Mouse (Mus musculus): Measurements from ENCODE around the gene Klf15. TPM values are rescaled to one million over a fixed set of nuclear protein-coding genes. Genes with fewer than 3 reads are reported as not detected.

Gene Klf15
- polyA plus RNA-seq, 1 experiment from 2014 or later, result 13.9 TPM

DNA sequence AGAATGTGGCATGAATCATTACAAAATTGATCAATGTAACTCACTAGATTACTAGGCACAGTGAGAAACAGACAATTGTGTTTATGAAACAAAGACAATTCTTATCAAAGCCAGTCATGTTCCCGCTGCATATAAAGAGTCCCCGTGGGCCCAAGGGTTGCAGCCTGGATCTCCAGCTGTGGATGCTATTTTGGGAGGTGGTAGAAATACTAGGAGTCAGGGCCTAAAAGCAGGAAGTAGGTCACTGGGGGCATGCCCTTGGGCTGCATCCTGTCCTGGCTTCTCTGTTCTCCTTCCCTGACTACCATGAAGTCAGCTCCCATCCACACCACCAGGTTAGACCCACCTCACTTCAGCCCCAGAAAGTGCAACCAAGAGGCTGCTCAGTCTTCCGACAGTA, 33.8 kb downstream of the Klf15 start:
- ATAC-seq (ENCODE audit: low read depth), result no peak
- no peak overlapping the region for H3K4me2 ChIP-seq
- H3K27me3 ChIP-seq, result no peaks in the 10 kb centered on the region
- H3K36me3 ChIP-seq, result no peaks in the 10 kb centered on the region
- no peaks in the 10 kb centered on the region for H3K9me3 ChIP-seq
- 73% methylated on average over 3 of the region's 3 CpGs for WGBS
- H3K27ac ChIP-seq (replicated peaks), result peak overlapping the region; percentile 38; the same call in 1 of the 2 replicates
- peaks cover 24% of the 10 kb centered on the region for H3K4me1 ChIP-seq (replicated peaks)
- H3K4me3 ChIP-seq, result no peak overlapping the region
- H3K9ac ChIP-seq, result no peak overlapping the region

DNA sequence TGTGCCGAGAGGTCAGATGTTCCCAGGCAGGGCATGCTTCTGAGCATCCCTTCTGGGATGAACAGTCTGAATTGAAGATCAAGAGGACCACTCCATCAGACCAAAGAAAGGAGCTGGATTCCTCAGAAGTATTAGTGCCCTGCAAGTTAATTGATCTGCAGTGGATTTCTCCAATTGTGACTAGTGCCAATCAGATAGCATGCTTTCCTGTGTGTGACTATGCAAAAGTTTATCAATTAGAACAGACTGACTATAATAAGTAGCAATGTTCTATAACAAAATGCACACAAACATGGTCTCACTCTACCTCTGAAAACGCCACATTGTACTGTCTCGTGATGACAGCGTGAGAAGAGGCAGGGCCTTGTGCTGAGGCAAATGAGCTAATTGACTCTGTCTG, 37.1 kb downstream of the Klf15 start:
- H3K4me2 ChIP-seq, result no peak overlapping the region
- no peak for ATAC-seq (ENCODE audit: low read depth)
- 75% methylated on average over 4 of the region's 4 CpGs for WGBS
- no peak overlapping the region for H3K4me3 ChIP-seq
- H3K9me3 ChIP-seq, result no peaks in the 10 kb centered on the region
- H3K27me3 ChIP-seq, result no peaks in the 10 kb centered on the region
- no peaks in the 10 kb centered on the region for H3K36me3 ChIP-seq
- no peak overlapping the region for H3K9ac ChIP-seq
- peaks cover 22% of the 10 kb centered on the region for H3K4me1 ChIP-seq (replicated peaks)
- H3K27ac ChIP-seq (replicated peaks), result no peak overlapping the region

DNA sequence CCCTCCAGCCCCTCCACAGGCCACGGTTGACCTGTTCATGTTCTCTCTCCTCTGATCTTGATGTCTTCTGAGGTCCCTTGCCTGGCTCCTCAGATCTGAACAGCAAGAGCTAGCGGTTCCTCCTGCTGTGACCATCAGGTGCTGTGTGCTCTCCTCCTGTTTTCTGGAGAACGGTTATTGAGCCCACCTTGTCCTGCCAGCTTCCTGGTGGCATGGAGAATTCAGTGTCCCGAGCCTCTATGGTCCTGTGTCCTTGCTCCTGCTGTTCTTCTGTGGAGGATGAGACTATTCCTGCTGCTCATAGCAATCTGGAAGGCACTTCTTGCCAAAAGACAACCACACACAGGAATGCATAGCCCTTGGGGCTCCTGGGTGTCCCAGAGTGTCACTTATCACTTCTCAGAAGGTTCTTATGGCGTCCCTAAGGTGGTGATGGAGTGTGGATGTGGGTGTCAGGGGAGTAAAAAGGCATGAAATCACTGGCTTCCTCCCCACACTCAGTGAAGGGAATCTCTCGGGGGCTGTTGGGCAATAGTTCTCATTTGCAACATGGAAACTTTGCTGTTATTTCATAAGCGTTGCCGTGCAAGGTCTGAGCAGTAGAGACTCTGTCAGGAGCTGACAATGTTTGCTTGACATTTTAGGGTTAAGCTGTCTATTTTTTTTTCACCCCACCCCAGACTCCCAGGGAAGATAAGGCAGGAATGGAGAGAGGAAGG, 39.0 kb downstream of the Klf15 start:
- Histone ChIP-seq H3K36me3 (no peaks in the 10 kb centered on the region), H3K27me3 (no peaks in the 10 kb centered on the region), H3K4me2 (no peak overlapping the region), H3K27ac (replicated peaks) (no peak overlapping the region), H3K4me1 (replicated peaks) (0 out of 2 replicates have a peak, but pooled peaks cover 9% of the 10 kb centered on the region), H3K4me3 (no peak overlapping the region), H3K9ac (no peak overlapping the region), H3K9me3 (no peaks in the 10 kb centered on the region)
- ATAC-seq (ENCODE audit: low read depth), result no peak
- WGBS, result 83% methylated on average over 8 of the region's 8 CpGs

DNA sequence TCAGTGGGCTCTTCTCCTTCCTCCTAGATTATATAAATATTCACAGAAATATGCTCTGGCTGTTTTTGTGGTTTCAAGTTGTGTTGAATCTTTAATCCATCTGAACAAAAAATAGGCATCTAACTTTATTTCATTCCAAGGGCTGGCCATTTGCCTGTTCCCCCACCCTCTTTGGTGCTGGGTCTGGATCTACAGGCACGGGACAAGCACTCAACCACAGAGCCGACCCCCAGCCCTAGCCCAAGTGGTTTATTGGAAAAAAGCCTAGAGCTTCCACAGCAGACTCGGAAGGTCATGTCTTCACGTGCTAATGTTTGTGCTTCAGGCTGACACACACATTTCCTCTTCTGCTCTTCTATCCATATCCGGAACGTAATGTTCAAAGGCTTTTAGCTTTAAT, 43.5 kb downstream of the Klf15 start:
- Histone ChIP-seq H3K36me3 (no peaks in the 10 kb centered on the region), H3K4me2 (no peak overlapping the region), H3K9me3 (no peaks in the 10 kb centered on the region), H3K4me3 (no peak overlapping the region), H3K27me3 (no peaks in the 10 kb centered on the region), H3K27ac (replicated peaks) (peak overlapping the region; percentile 73), H3K4me1 (replicated peaks) (peaks cover 30% of the 10 kb centered on the region), H3K9ac (no peak overlapping the region)
- 73% methylated on average over 6 of the region's 6 CpGs for WGBS
- ATAC-seq (ENCODE audit: low read depth), result no peak

DNA sequence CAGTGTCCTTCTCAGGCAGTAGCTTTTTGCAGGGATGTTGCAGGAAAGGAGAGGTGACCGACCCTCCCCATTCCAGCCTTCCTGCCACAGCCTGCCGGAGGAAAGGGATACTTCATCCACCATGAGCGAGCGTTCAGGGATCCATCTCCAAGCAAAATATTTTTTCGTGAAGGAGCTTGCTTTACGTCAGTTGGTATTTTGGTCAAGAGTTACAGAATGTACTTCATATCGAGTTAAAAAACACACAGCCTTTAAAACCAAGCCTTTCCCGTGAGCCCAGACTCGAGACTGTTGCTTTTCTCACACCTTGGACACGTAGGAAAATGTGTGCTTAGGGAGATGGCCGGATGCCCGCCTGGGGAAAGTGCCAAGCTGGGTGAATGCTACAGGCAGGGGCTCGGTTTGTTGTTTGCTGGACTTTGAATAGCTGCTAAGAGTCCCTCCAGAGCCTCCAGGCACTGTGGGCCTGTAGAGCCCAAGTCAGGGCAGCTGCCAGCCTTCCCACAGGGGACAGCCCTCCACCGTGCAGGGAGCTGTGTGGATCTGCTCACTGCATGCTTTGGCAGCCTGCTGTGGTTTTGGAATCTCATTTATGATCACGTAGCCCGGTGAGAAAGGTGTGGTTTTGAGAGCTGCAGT, 44.4 kb downstream of the Klf15 start:
- Histone ChIP-seq H3K27ac (replicated peaks) (peak overlapping the region; percentile 73), H3K4me3 (no peak overlapping the region), H3K9me3 (no peaks in the 10 kb centered on the region), H3K36me3 (no peaks in the 10 kb centered on the region), H3K27me3 (no peaks in the 10 kb centered on the region), H3K9ac (no peak overlapping the region), H3K4me1 (replicated peaks) (peaks cover 30% of the 10 kb centered on the region), H3K4me2 (no peak overlapping the region)
- peak; percentile 84 for ATAC-seq (ENCODE audit: low read depth)
- WGBS, result 65% methylated on average over 16 of the region's 16 CpGs

DNA sequence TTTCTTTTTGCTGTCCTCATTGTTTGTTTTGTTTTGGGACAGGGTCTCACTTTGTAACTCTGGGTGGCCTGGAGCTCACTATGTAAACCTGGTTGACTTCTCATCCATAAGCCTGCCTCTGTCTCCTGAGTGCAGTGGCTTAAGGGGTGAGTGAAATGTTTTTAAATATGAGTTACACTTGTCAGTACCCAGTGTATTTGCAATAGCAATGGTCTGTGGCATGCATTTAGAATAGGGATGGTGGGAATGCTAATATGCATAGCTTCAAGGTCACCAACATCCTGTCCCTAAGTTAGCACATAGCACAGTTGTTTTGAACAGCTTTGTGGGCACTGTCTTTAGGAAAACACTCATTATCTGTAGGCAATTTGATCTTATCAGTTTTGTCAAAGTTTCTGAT, 45.1 kb downstream of the Klf15 start:
- Histone ChIP-seq H3K27ac (replicated peaks) (peak overlapping the region; percentile 73), H3K4me1 (replicated peaks) (peaks cover 30% of the 10 kb centered on the region), H3K9ac (no peak overlapping the region), H3K4me3 (no peak overlapping the region), H3K4me2 (no peak overlapping the region), H3K27me3 (no peaks in the 10 kb centered on the region), H3K36me3 (no peaks in the 10 kb centered on the region), H3K9me3 (no peaks in the 10 kb centered on the region)
- no peak for ATAC-seq (ENCODE audit: low read depth)

DNA sequence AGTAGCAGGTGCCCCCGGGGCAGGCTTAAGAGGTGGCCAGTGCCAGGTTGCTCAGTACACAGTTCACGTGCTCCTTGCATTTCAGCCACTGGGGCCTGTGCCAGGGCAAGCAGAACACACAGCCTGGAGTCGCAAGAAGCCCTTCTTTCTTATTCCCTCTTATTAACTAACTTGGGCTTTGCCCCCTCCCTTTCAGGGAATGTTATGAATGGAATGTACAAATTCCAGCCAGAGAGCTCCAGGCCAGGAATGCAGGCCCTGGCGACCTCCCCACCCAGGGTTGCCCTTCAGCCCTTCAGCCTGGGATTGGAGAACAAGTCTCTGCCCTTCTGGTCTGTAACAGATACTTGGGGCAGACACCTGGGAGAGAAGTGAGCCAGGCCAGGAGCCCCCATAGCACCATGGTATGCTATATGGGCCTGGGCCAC, 45.8 kb downstream of the Klf15 start:
- no peak overlapping the region for H3K9ac ChIP-seq
- H3K9me3 ChIP-seq, result no peaks in the 10 kb centered on the region
- ATAC-seq (ENCODE audit: low read depth), result peak; percentile 40
- no peak overlapping the region for H3K4me2 ChIP-seq
- H3K36me3 ChIP-seq, result no peaks in the 10 kb centered on the region
- WGBS, result 60% methylated on average over 4 of the region's 4 CpGs
- peaks cover 30% of the 10 kb centered on the region for H3K4me1 ChIP-seq (replicated peaks)
- no peak overlapping the region for H3K4me3 ChIP-seq
- H3K27me3 ChIP-seq, result no peaks in the 10 kb centered on the region
- peak overlapping the region; percentile 73; the same call in 1 of the 2 replicates for H3K27ac ChIP-seq (replicated peaks)

DNA sequence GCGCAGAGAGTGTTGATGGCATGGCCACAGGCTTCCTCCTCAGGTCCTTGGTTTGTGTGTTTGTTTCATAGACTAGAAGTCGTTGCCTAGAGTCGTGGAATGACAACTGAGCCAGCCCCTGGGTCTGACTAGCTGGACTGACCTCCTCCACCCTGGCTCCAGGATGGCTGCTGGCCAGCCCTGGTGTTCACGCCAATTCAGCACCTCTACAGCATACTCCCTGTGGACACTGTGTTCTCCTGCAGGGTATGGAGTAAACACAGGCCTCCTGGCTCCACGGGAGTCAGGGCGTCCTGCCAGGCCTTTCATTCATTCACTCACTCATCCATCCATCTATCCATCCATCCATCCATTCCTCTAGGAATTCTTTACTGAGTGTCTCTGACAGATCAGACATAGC, 46.7 kb downstream of the Klf15 start:
- no peak overlapping the region for H3K9ac ChIP-seq
- ATAC-seq (ENCODE audit: low read depth), result no peak
- H3K4me3 ChIP-seq, result no peak overlapping the region
- H3K4me1 ChIP-seq (replicated peaks), result peaks cover 30% of the 10 kb centered on the region
- H3K27ac ChIP-seq (replicated peaks), result 0 out of 2 replicates have a peak overlapping the region, but pooled peaks have one; percentile 46
- WGBS, result 66% methylated on average over 6 of the region's 6 CpGs
- no peaks in the 10 kb centered on the region for H3K9me3 ChIP-seq
- no peaks in the 10 kb centered on the region for H3K27me3 ChIP-seq
- no peak overlapping the region for H3K4me2 ChIP-seq
- no peaks in the 10 kb centered on the region for H3K36me3 ChIP-seq

DNA sequence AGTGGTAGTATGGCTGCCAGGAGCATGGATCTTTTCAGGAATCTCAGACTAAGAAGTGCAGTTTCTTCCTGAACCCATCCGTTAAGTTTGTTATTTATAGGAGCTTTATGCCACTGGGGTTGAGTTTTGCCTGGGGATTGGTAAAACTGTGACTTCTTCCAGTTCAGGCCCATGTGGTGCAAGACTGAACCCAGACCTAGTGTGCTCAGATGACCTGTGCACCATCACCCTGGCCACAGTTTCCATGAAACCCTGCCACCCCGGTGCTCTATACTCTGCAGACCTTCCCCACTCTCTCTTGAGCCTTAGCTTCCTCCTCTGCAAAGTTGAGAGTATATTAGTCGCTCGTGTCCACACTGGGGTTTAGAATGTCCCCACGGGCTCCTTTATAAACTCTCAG, 50.0 kb downstream of the Klf15 start:
- Histone ChIP-seq H3K4me1 (replicated peaks) (peaks cover 22% of the 10 kb centered on the region), H3K27me3 (no peaks in the 10 kb centered on the region), H3K4me3 (no peak overlapping the region), H3K9ac (no peak overlapping the region), H3K27ac (replicated peaks) (no peak overlapping the region), H3K9me3 (no peaks in the 10 kb centered on the region), H3K36me3 (no peaks in the 10 kb centered on the region), H3K4me2 (no peak overlapping the region)
- 90% methylated on average over 5 of the region's 5 CpGs for WGBS
- no peak for ATAC-seq (ENCODE audit: low read depth)

DNA sequence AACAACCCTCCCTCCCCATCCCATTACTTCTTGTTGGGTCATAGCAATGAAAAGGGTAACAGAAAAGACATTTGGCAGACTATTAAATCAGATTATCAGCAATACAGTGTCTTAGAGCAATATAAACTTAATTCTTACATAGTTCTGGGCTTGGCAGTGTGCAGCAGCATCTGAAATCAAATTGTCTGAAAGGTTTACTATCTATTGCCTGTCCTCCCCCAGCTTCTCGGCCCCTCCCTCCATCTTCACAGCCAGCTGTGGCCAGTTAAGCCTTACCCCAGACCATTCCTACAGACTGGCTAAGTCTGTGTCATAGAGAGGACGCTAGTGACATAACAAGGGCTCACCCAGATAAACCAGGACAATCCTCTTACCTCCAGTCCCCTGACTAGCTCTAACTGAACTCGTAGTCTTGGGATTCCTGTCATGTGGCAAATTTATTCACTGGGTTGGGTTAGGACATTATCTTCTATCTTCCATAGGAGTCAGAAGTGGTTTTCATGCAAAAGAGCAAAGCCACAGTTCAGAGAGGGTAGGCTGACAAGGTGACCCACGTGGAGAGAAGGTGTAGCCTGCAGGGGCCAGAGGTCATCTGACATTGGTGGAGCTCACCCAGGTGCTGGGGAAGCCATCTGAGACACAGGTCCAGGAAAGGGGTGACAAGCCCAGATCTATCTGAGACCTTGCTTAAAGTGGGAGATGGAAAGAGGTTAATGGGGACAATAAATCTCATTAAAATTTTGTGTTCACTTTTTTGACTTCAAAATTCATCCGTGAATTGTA, 50.9 kb downstream of the Klf15 start:
- Histone ChIP-seq H3K4me2 (no peak overlapping the region), H3K36me3 (no peaks in the 10 kb centered on the region), H3K9me3 (no peaks in the 10 kb centered on the region), H3K9ac (no peak overlapping the region), H3K27me3 (no peaks in the 10 kb centered on the region), H3K27ac (replicated peaks) (no peak overlapping the region), H3K4me1 (replicated peaks) (peaks cover 14% of the 10 kb centered on the region), H3K4me3 (no peak overlapping the region)
- no peak for ATAC-seq (ENCODE audit: low read depth)
- 78% methylated on average over 5 of the region's 5 CpGs for WGBS

DNA sequence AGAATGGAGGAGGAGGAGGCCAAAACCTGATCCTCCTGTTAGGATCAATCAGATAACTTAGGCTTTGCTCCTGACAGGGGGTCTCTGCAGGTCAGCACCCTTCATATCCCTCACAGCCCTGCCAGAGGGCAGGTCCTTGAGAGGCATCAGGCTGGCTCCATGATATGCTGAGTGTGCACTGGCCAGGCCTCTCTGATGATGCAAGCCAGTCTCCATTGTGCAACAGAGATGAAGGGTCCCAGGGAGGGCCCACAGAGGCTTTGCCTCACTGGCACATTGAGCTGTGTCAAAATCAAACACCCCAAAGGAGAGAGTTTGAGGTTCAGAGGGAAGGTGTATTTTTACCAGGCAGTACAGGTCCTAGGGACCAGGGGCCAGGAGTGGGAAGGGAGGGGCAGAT, 52.0 kb downstream of the Klf15 start:
- Histone ChIP-seq H3K27me3 (no peaks in the 10 kb centered on the region), H3K9ac (no peak overlapping the region), H3K27ac (replicated peaks) (no peak overlapping the region), H3K4me3 (no peak overlapping the region), H3K4me1 (replicated peaks) (0 out of 2 replicates have a peak, but pooled peaks cover 7% of the 10 kb centered on the region), H3K36me3 (no peaks in the 10 kb centered on the region), H3K9me3 (no peaks in the 10 kb centered on the region), H3K4me2 (no peak overlapping the region)
- ATAC-seq (ENCODE audit: low read depth), result no peak

DNA sequence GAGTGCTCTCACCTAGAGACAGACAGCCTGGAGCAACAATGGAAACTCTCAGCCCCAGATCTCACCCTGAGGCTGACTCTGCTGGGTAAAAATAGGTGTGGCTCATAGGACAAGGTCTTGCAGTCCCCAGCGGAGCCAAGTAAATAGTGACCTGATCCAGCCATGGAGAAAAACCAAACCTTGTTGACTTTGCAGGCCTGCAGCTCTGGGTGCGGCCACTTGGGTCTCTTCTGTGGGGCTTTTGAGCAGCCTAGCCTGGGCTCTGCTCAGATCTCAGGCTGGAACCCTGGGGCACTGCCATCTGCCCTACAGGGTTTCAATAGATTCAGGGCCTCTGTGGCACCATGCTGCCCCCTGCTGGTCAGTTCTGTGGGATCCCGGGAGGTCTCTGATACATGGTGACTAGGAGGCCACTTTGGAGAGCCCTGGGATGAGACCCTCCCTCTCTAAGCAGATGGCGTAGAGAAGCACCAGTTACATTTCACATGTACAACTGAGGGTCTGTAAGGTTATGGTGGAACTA, 52.6 kb downstream of the Klf15 start:
- ATAC-seq (ENCODE audit: low read depth), result peak; percentile 76
- 42% methylated on average over 4 of the region's 4 CpGs for WGBS

More for the DNA sequence above, 52.6 kb downstream of the Klf15 start:
- Histone ChIP-seq H3K27ac (replicated peaks) (no peak overlapping the region), H3K9ac (no peak overlapping the region), H3K4me3 (no peak overlapping the region), H3K36me3 (no peaks in the 10 kb centered on the region), H3K4me2 (no peak overlapping the region), H3K4me1 (replicated peaks) (0 out of 2 replicates have a peak, but pooled peaks cover 7% of the 10 kb centered on the region), H3K9me3 (no peaks in the 10 kb centered on the region), H3K27me3 (no peaks in the 10 kb centered on the region)
